Comparison of ENCODE assay signal across 12 mouse cellular contexts in the genomic region with DNA sequence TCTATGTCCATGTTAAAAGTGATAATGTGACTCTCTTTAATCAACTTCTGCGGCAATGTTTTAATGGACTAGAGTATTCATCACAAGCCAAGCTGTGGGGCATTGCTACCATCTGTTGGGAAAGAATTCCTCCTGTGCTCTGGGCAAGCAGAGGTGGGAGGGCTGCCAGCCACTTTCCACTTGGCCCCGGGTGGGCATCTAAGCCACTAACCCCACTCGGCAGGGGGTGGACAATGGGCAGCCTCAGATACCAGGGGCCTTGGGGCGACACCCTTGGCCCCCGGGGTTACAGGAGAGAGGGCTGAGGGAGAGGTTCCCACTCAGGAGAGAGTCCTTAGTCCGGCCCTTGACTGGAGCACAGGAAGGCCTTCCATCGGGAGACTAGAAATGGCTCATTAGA. TPM values are rescaled to one million over a fixed set of nuclear protein-coding genes. Genes with fewer than 3 reads are reported as not detected.
DNase-seq lines count a peak whose midpoint lies in the region; ATAC-seq lines count a peak whose summit lies in the region.
"Had no signal": no experiment of that assay in that cellular context is flagged by ENCODE, and none has a peak within 500 bp of the region (broad histone marks: within the 10 kb centered on the region; RNA-seq: fewer than 3 reads in every experiment).

No protein-coding gene starts in this region.

- H3K9me3 ChIP-seq in hindbrain, embryonic 16.5 days (ENCODE audit: control insufficient read depth, low read length) = no peaks in the 10 kb centered on the region
- H3K9me3 ChIP-seq in hindbrain, embryonic 11.5 days (ENCODE audit: control insufficient read depth, low read length) = no peaks in the 10 kb centered on the region
- no peaks in the 10 kb centered on the region for H3K9me3 ChIP-seq in midbrain, embryonic 15.5 days
- no peaks in the 10 kb centered on the region for H3K9me3 ChIP-seq in kidney, embryonic 14.5 days (ENCODE audit: control insufficient read depth, low read length)
- H3K9me3 ChIP-seq: limb, embryonic 10.5 days had no signal

- ATAC-seq in hindbrain, embryonic 16.5 days = peak; percentile 50; the same call in 1 of the 2 replicates
- ATAC-seq in hindbrain, embryonic 11.5 days (ENCODE audit: low FRiP score) = no peak
- ATAC-seq in midbrain, embryonic 15.5 days (replicated peaks) = peak; percentile 62; the same call in 1 of the 2 replicates
- ATAC-seq in kidney, embryonic 14.5 days (ENCODE audit: low FRiP score, low TSS enrichment) = no peak
- ATAC-seq: inflammation-experienced regulatory T-cells, adult 6 months had no signal

- no peaks in the 10 kb centered on the region for H3K27me3 ChIP-seq in hindbrain, embryonic 16.5 days (replicated peaks; ENCODE audit: control insufficient read depth, insufficient read depth, low read length)
- no peaks in the 10 kb centered on the region for H3K27me3 ChIP-seq in hindbrain, embryonic 11.5 days (ENCODE audit: control insufficient read depth, insufficient read depth, low read length)
- no peaks in the 10 kb centered on the region for H3K27me3 ChIP-seq in midbrain, embryonic 15.5 days (replicated peaks)
- no peaks in the 10 kb centered on the region for H3K27me3 ChIP-seq in kidney, embryonic 14.5 days (ENCODE audit: control insufficient read depth, insufficient read depth, low read length)

- no peak overlapping the region for H3K9ac ChIP-seq in hindbrain, embryonic 16.5 days (ENCODE audit: low read depth, low read length)
- H3K9ac ChIP-seq in hindbrain, embryonic 11.5 days (ENCODE audit: low read depth, low read length) = no peak overlapping the region
- no peak overlapping the region for H3K9ac ChIP-seq in midbrain, embryonic 15.5 days
- H3K9ac ChIP-seq in kidney, embryonic 14.5 days (ENCODE audit: low read depth, low read length) = no peak overlapping the region
- H3K9ac ChIP-seq: liver, embryonic 14.5 days had no signal

- H3K4me2 ChIP-seq in hindbrain, embryonic 16.5 days (ENCODE audit: low read length) = no peak overlapping the region
- H3K4me2 ChIP-seq in hindbrain, embryonic 11.5 days (replicated peaks; ENCODE audit: low read depth, low read length) = no peak overlapping the region
- no peak overlapping the region for H3K4me2 ChIP-seq in midbrain, embryonic 15.5 days
- H3K4me2 ChIP-seq in kidney, embryonic 14.5 days (replicated peaks; ENCODE audit: low read depth, low read length) = no peak overlapping the region

- WGBS in hindbrain, embryonic 16.5 days = 67% methylated on average over 7 of the region's 7 CpGs
- 95% methylated on average over 7 of the region's 7 CpGs for WGBS in hindbrain, embryonic 11.5 days
- 83% methylated on average over 7 of the region's 7 CpGs for WGBS in midbrain, embryonic 15.5 days
- WGBS in kidney, embryonic 14.5 days = 89% methylated on average over 7 of the region's 7 CpGs

- H3K27ac ChIP-seq in hindbrain, embryonic 16.5 days (ENCODE audit: low read depth, low read length) = peak overlapping the region; percentile 23; the same call in 1 of the 2 replicates
- no peak overlapping the region for H3K27ac ChIP-seq in hindbrain, embryonic 11.5 days (ENCODE audit: low read depth, low read length)
- peak overlapping the region; percentile 38; the same call in 1 of the 2 replicates for H3K27ac ChIP-seq in midbrain, embryonic 15.5 days
- no peak overlapping the region for H3K27ac ChIP-seq in kidney, embryonic 14.5 days (ENCODE audit: low read depth, low read length)
- H3K27ac ChIP-seq: limb, embryonic 10.5 days; liver, embryonic 14.5 days had no signal

- no peak for DNase-seq in hindbrain, embryonic 11.5 days (ENCODE audit: low spot score)
- peak; percentile 92 for DNase-seq in brain, adult 2 months (ENCODE audit: low read depth, low spot score)
- DNase-seq in cerebellum, adult 18-20 months = peak; percentile 85 to 88
- no peak for DNase-seq in kidney, adult 9 months
- DNase-seq: layer of hippocampus, adult 9-11 months; lung, postnatal 10 days had no signal

- peaks cover 3% of the 10 kb centered on the region; the same call in 1 of the 2 replicates for H3K4me1 ChIP-seq in hindbrain, embryonic 16.5 days (ENCODE audit: control insufficient read depth, insufficient read depth, low read depth, low read length)
- H3K4me1 ChIP-seq in hindbrain, embryonic 11.5 days (replicated peaks; ENCODE audit: control insufficient read depth, insufficient read depth, low read length) = no peaks in the 10 kb centered on the region
- 0 out of 2 replicates have a peak, but pooled peaks cover 4% of the 10 kb centered on the region for H3K4me1 ChIP-seq in midbrain, embryonic 15.5 days
- H3K4me1 ChIP-seq in kidney, embryonic 14.5 days (ENCODE audit: control insufficient read depth, insufficient read depth, low read length) = no peaks in the 10 kb centered on the region
- H3K4me1 ChIP-seq: limb, embryonic 10.5 days had no signal

- peaks cover 34% of the 10 kb centered on the region for H3K36me3 ChIP-seq in hindbrain, embryonic 16.5 days (ENCODE audit: control insufficient read depth, insufficient read depth, low read length)
- peaks cover 22% of the 10 kb centered on the region for H3K36me3 ChIP-seq in hindbrain, embryonic 11.5 days (ENCODE audit: control insufficient read depth, insufficient read depth, low read length)
- peaks cover 44% of the 10 kb centered on the region for H3K36me3 ChIP-seq in midbrain, embryonic 15.5 days (replicated peaks)
- peaks cover 84% of the 10 kb centered on the region for H3K36me3 ChIP-seq in kidney, embryonic 14.5 days (ENCODE audit: control insufficient read depth, insufficient read depth, low read length)

- H3K4me3 ChIP-seq in hindbrain, embryonic 16.5 days (ENCODE audit: low read length) = no peak overlapping the region
- H3K4me3 ChIP-seq in hindbrain, embryonic 11.5 days (ENCODE audit: low read depth, low read length) = no peak overlapping the region
- H3K4me3 ChIP-seq in midbrain, embryonic 15.5 days = no peak overlapping the region
- H3K4me3 ChIP-seq in kidney, embryonic 14.5 days (ENCODE audit: low read length) = no peak overlapping the region
- H3K4me3 ChIP-seq: limb, embryonic 10.5 days had no signal

RNA-seq across cellular contexts. Expression of gene Psip1, which starts 18.6 kb away (rescaled TPM):
- 227 and 245 TPM in 2 replicates for polyA plus RNA-seq in hindbrain, embryonic 16.5 days (2015; fragmentation: Nextera tagmentation; extraction: Ambion mirVana)
- polyA plus RNA-seq in hindbrain, embryonic 11.5 days (2014; fragmentation: Nextera tagmentation; extraction: Ambion mirVana) = 400 and 407 TPM in 2 replicates
- polyA plus RNA-seq in midbrain, embryonic 15.5 days (2015; fragmentation: Nextera tagmentation; extraction: Ambion mirVana) = 253 and 273 TPM in 2 replicates
- 202 and 215 TPM in 2 replicates for polyA plus RNA-seq in kidney, embryonic 14.5 days (2014; fragmentation: Nextera tagmentation; extraction: Ambion mirVana)

RNA-seq across cellular contexts. Expression of gene Snapc3, which starts 50.1 kb away (rescaled TPM):
- 54.1 and 57.5 TPM in 2 replicates for polyA plus RNA-seq in hindbrain, embryonic 16.5 days (2015; fragmentation: Nextera tagmentation; extraction: Ambion mirVana)
- polyA plus RNA-seq in hindbrain, embryonic 11.5 days (2014; fragmentation: Nextera tagmentation; extraction: Ambion mirVana) = 85.2 and 95.0 TPM in 2 replicates
- 75.1 and 75.3 TPM in 2 replicates for polyA plus RNA-seq in midbrain, embryonic 15.5 days (2015; fragmentation: Nextera tagmentation; extraction: Ambion mirVana)
- 45.0 and 51.3 TPM in 2 replicates for polyA plus RNA-seq in kidney, embryonic 14.5 days (2014; fragmentation: Nextera tagmentation; extraction: Ambion mirVana)

RNA-seq across cellular contexts. Expression of gene Ccdc171, which starts 57.7 kb away (rescaled TPM):
- polyA plus RNA-seq in hindbrain, embryonic 16.5 days (2015; fragmentation: Nextera tagmentation; extraction: Ambion mirVana) = 3.3 and 3.7 TPM in 2 replicates
- polyA plus RNA-seq in hindbrain, embryonic 11.5 days (2014; fragmentation: Nextera tagmentation; extraction: Ambion mirVana) = 3.8 and 4.5 TPM in 2 replicates
- 3.9 and 4.2 TPM in 2 replicates for polyA plus RNA-seq in midbrain, embryonic 15.5 days (2015; fragmentation: Nextera tagmentation; extraction: Ambion mirVana)
- polyA plus RNA-seq in kidney, embryonic 14.5 days (2014; fragmentation: Nextera tagmentation; extraction: Ambion mirVana) = 2.9 and 3.9 TPM in 2 replicates

Comparison
In these comparisons a context has a peak if more than half of its experiments do, and no peak if none do; other contexts are left out.
1. ATAC-seq: peak in hindbrain, embryonic 16.5 days (single experiment) and midbrain, embryonic 15.5 days (single experiment); none in hindbrain, embryonic 11.5 days (single experiment) and kidney, embryonic 14.5 days (single experiment).
2. H3K27ac ChIP-seq: peak in hindbrain, embryonic 16.5 days (single experiment) and midbrain, embryonic 15.5 days (single experiment); none in hindbrain, embryonic 11.5 days (single experiment) and kidney, embryonic 14.5 days (single experiment).
3. DNase-seq: peak in brain, adult 2 months (single experiment) and cerebellum, adult 18-20 months (2 of 2); none in hindbrain, embryonic 11.5 days (single experiment) and kidney, adult 9 months (single experiment).